Mouse (Mus musculus): ENCODE results near the gene Zfpl1. TPM values are rescaled to one million over a fixed set of nuclear protein-coding genes. Genes with fewer than 3 reads are reported as not detected.
"Not testable (repeated sequence)": the region's sequence is repeated elsewhere in the genome, so short reads cannot be mapped to it uniquely, and the experiment has no call there.

Gene Zfpl1
- total RNA-seq (2022), result 10 to 100 TPM; 15.4 to 20.8 (median 17.4) TPM

DNA sequence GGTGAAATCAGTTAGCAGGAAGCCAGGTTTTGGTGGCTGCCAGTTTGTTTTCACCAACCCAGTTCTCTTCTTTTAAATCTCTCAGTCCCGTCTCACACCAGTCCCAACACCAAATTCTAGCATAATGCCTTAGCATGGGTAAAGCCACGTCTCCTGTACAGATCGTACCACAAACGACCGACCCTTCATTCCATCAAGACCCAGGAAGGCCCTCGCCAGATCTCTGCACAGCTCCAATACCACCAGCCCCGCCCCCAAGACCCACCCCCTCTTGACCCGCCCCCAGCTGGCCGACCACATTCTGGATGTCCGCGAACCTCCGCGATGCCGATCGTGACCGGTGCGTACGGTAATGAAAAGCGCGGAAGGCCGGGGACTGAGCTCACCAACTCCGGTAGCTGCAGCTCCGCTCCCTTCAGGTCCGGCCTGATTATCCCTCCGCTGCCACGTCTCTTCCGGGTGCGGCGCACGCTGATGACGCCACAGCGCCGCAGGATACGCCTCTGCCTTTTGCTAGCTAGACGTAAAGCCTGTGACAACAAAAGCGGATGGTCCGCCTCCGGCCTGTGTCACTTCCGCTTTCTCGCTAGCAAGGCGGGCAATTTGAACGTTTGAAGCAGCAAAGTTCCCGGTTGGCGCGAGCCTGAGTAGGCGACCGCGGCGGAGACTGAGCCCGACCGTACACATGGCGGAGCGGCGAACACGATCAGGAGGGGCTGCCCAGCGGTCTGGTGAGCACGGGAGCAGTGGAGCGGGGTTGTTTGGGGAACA, at the start of gene Zfpl1, which contains the start of gene Cdca5:
Gene Zfpl1 (minus strand): TSS at position 479 of the 771 bp plus-strand sequence.
Gene Cdca5 (plus strand): TSS at position 506 of the 771 bp plus-strand sequence.
- peak; percentile 97 for DNase-seq (ENCODE audit: low spot score)

DNA sequence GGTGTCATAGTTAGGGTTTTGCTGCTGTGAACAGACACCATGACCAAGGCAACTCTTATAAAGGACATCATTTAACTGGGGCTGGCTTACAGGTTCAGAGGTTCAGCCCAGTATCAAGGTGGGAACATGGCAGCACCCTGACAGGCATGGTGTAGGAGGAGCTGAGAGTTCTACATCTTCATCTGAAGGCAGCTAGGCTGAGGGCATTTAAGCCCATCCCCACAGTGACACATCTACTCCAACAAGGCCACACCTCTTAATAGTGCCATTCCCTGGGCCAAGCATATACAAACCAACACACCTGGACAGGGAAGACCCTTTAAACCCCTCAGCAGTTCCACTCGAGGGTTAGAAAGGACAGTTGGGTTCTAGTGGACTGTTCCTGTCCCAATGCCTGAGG, 48.4 kb upstream of the Zfpl1 start:
- DNase-seq (ENCODE audit: low spot score), result not testable (repeated sequence)

DNA sequence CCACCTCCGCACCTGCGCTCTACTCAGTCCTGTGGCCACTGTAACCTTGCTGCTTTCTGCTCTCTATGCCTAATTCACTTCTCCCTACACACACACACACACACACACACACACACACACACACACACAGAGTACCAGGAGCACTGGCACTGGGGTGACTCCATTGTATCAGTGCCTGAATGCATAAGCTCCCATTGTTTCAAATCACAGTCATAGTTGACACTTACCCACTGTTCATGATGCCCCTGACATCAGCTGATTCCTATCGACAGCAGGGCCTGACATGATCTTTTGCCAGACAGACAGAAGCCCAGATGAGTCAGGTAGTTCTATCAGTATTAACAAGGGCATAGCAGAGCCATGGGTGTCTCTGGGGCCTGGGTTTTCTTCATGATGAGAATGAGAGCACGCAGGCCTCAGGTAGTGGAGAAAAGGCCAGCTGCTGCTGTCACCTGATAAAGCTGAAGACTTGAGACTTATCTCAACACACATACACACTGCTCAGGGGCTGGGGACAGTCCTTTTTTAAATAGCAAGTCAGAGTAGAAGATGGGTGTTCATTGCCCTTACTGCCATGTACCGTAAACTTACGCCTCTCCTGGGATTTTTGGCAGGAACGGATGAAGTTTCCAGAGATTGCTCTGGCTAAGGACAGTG, 47.5 kb upstream of the Zfpl1 start:
- DNase-seq (ENCODE audit: low spot score), result no peak

DNA sequence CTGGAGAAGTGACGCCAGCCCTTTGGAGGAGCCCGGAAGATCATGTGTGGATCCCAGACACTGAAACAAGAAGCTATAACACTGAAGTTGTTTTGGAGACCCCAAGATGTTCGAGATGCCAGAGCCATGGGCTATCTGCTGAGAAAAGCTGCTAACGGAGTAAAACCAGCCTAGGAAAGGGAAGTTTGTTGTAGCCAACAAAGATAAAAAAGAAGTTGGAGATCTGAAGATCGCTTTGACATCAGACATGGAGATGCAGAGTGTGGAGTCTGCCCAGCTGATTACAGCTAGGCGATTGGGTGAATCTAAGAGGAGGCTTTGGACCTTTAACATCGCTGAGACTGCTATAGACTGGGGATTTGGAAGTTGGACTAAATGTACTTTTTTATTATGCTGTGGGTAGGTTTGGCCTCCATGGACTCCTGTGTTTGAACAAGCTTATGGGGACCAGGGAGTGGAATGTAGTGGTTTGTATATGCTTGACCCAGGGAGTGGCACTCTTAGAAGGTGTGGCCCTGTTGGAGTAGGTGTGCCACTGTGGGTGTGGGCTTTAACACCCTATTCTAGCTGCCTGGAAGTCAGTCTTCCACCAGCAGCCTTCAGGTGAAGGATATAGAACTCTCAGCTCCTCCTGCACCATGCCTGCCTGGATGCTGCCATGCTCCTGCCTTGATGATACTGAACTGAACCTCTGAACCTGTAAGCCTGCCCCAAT, 45.8 kb upstream of the Zfpl1 start:
- not testable (repeated sequence) for DNase-seq (ENCODE audit: low spot score)

DNA sequence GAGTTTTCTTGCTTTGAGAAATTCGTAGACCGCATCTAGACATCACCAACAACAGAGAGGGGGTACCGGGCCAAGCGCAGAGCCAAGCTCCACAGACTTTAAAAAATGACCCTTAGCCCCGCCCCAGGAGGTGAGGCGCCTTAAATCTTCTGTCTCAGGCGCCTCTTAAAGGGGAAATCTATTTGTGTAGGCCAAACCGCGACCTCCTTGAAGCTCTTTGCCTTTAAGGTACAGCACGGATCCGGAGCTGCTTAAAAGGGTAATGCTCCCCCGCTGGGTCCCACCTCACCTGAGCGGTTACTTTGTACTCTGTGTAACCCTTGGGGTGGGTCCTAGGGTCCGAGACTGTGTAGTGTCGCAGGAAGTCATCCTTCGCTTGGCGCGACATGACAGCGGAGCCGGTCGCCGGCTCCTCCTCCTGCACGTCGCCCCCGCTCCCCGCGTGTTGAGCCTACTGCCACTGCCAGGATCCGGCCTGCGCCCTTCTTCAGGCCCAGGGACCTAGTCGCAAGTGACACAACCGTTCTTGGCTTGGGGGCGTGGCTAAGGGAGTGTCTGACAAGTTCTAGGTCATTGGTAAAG, 43.1 kb upstream of the Zfpl1 start, which contains the start of gene Snx15:
Gene Snx15 (minus strand): TSS at position 545 of the 582 bp plus-strand sequence.
- peak; percentile 95 for DNase-seq (ENCODE audit: low spot score)

DNA sequence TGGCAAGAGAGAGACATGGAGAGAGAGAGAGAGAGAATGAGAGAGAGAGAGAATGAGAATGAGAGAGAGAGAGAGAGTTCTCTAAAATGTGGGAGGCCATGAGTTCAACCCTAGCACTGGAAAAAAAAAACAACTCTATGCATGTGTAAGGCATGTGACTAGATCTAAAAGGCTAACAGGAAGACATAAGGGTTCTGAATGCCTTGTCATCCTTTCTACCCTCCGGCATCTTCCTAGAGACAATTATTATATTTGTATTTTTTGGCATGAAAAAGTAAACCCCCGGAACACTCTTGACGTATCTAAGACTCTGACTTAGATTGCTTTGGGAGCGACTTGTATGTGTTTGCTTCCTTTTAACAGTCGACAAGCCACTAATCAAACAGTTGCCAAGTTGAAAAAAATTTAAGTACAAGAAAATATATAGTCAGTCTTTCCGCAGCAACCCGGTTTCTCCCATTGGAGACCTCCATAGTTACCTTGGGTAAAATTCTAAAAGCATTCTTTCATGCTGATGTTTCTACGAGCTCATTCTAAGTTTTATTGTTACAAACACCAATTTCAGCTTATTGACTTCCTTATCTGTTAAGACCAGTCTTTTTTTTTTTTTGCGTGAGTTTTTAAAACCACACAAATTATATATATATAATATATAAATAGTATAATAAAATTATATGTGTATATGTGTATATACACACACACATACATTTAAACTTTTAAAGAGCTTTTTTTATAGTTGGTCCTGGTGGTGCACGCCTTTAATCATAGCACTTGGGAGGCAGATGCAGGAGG, 42.2 kb upstream of the Zfpl1 start:
- no peak for DNase-seq (ENCODE audit: low spot score)

DNA sequence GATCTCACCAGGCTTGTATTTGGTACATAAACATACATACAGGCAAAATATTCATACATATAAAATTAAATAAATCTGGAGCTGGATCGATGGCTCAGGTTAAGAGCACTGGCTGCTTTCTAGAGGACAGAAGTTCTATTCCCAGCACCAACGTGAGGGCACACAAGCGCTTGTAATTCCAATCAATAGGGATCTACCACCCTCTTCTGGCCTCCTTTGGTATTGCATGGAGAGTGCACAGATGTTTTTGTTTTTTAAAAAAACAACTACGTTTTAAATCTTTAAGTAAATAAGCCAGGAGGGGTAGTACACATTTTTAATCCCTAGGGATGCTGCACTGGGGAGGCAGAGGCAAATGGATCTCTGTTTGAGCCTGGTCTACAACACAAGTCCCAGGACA, 41.5 kb upstream of the Zfpl1 start:
- DNase-seq (ENCODE audit: low spot score), result peak; percentile 56

DNA sequence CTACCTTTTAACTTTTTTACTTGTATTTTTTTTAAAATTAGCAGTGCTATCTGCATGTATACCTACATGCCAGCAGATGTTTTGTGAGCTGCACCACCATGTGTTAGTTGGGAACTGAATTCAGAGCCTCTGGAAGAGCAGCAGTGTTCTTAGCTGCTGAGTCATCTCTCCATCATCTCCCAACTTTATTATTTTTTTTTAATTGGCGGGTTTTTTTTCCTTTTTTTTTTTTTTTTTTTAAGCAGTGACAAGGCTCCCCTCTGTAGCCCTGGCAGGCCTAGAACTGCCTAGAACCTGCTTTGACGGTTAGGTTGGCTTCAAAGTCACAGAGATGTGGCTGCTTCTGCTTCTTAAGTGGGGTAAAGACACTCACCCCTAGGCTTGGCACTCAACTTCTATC, 40.1 kb upstream of the Zfpl1 start:
- no peak for DNase-seq (ENCODE audit: low spot score)

DNA sequence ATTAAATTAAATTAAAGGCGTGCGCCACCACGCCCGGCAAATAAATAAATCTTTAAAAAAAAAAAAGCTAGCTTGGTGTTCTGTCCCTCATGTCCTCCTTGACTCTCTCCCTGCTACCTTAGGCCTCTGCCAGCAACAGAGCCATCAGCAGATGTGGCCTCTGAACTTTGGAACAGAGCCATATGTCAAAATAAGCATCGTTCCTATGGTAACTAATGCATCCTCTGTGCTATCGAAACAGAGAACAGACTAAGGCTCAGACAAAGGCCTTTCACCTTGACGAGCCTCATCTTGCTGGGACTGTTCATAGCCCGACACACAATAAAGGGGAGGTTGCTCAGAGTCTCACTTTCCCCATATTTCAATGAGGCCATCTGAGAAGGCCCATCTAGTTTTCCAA, 38.6 kb upstream of the Zfpl1 start:
- no peak for DNase-seq (ENCODE audit: low spot score)

DNA sequence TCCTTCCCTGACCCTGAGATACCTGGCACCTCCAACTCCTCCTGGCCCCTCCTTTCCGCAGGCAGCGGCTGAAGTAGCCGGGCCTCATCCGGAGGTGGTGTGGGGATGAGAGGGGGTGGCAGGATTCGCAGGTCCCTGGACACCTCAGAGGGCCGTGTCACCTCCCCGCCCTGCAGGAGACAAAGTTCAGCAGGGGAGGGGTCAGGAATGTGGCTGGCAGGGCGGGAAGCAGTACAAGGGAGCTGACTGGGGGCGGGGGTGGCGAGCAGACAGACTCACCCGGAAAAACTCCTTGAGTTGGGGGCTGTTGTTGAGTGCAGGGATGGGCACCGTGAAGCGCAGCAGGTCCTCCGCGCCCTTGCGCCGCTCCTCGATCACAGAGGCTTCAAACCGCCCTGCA, 37.0 kb upstream of the Zfpl1 start:
- no peak for DNase-seq (ENCODE audit: low spot score)

DNA sequence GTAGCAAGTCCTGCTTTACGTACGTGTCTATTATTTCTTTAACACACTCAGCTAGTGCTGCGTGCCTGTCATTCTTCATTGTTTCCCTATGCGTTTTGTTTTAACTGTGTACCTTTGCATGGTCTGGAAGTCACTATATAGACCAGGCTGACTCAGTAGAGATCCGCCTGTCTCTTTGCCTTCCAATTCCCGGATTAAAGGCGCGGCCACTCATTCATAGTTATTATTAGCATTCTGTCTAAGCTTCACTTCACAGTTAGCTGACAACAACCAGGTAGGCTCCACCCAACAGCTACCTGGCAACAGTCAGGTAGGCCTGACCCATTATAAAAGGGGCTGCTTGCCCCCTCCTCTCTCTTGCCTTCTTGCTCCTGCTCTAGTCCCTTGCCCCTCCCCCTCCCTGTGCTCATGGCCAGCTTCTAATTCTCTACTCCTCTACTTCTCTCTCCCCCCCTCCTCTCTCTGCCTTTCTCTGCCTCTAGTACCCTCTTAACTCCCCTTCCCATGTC, 34.0 kb upstream of the Zfpl1 start:
- no peak for DNase-seq (ENCODE audit: low spot score)

DNA sequence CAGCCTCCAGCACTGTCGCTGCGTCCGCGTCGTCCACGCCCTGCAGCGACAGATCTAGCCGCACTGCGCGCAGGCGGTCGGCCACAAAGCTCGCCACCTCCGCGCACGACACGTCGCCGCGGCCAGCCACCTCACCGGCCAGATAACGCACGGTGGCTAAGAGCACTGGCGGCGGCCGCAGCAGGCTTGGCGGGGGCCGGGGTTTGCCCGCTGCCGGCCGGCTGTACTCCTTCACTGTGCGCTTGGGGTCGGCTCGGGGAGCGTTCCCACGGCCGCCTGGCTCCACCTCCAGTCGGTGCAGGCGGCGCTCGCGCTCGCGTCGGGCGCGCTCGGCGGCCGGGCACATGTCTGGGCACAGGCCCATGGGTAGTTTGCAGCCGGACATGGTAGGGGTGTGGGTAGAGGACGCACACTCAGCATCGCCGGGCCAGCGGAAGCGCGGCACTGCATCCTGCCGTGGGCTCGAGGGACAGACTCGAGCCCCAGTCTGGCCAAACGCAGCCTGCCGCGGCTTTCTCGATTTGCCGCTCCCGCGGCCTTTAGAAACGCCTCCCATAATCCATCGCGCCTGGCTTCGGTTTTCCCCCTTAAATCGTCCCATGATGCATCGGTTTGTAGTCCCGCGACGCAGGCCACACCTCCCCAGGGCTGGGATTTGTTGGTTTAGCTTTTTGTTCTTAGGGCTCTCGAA, 33.4 kb upstream of the Zfpl1 start, which contains the start of gene Sac3d1:
Gene Sac3d1 (minus strand): TSS at position 665 of the 691 bp plus-strand sequence.
- peak; percentile 93 for DNase-seq (ENCODE audit: low spot score)

DNA sequence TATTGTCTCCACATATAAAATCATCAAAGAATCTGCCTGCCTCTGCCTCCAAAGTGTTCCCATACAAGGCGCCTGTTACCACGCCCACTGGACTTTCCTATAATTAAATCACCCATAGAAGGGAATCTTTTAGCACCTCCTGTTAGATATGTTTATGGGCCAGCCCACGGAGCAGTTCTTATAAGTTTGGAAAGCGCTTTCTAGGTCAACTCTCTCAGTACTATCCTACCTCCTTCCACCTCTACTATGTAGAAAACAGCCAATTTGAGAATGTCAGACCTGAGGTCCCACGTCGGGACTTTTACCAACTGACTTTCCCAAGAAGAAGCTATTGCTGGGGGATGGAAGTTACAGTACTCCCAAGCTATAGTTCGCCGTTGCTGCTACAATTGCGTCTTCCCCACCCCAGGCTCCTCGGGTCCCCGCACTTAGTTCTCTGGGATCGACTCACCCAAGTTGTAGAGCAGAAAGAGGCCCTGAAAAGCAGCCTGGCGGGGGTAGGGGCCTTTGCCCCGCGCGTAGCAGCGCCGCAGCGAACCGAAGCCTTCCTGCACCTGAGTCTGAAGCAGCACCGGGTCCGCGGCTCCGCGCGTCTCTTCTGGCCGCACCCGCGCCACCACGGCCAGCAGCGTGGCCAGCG, 32.7 kb upstream of the Zfpl1 start:
- DNase-seq (ENCODE audit: low spot score), result no peak

DNA sequence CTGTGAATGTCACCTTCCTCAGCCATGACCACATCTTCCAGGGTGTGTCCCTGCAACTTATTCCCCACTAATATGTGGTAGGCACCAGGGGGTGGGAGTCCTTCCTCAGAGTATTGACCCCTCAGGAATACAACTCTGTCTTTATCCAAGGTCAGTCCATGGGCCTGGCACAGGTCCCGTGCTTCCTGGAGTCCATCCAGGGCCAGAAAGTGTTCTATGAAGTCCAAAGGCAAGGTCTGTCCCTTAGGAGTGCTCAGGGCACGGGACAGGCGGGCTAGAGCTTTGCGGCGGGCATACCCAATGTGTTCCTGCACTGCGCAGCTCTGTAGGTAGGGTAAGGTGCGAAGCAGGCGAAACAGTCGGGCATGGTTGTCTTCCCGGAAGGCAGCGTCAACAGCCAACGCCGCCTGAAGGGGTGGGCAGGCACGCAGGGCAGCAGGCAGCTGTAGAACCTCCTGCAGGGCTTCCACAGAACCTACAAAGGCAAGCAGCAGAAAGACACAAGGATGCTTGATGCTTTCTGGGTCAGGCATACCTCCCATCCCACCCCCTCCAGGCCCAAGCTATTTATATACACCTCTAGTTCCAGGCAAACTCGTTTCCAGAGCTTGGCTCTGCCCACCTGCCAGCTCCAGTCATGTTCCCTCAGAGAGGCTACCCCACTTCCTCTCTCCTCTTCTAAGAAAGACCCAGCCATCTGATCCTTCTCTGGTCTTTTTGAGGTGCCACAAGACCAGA, 31.5 kb upstream of the Zfpl1 start:
- DNase-seq (ENCODE audit: low spot score), result no peak

DNA sequence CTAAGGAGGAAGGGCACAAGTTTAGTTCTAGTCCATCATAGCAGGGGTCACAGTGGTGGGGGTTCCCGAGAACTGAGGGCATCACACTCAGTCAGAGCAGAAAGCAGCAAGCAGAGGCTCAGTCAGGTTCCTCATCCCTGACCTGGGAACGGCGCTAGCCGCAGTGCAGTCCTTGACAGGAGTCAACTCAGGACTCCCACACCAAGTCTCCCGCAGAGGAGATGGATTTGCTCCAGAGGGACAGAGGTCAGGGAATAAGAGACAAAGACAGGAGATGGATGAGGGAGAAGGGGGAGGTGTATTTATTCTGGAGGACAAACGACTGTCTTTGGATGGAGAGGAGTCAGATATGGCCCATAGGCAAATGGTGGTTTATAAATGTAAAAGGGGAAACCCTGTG, 28.4 kb upstream of the Zfpl1 start:
- no peak for DNase-seq (ENCODE audit: low spot score)

DNA sequence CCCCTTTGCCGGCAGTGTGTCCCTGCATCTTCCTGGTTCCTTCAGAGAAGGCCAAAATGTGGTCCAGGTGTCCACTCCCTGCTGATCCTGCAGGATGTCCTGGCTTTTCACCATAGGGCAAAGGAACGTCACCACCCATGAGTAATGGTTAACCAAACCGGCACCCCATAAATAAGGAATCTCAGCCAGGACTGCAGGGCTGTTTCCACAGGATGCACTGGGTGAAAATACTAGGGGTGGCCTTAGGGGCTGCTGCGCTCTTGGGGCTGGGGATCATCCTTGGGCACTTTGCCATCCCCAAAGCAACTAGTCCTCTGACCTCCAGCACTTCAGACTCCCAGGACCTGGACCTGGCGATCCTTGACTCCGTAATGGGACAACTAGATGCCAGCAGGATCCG, 20.8 kb upstream of the Zfpl1 start, which contains the start of gene Naaladl1:
Gene Naaladl1 (plus strand): TSS at position 197 of the 400 bp plus-strand sequence.
- DNase-seq (ENCODE audit: low spot score), result no peak

DNA sequence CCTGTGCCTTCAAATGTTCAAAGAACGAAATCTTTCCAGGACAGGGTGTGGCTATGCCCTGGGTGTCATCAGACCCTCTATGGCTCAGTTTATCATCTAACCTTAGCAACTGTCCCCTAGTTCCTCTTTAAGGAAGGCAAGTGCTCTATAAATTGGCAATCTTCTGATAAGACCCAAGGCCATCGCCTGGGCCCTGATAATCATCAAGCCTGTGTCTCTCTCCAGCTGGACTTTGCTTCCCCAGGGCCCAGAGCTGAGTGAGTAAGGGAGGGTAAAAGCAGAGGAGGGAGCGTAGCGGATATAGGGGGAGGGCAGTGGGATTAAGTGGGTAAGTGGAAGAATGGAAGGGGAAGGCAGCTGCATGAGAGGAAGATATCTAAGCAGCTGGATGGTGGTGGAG, 19.7 kb upstream of the Zfpl1 start:
- no peak for DNase-seq (ENCODE audit: low spot score)

DNA sequence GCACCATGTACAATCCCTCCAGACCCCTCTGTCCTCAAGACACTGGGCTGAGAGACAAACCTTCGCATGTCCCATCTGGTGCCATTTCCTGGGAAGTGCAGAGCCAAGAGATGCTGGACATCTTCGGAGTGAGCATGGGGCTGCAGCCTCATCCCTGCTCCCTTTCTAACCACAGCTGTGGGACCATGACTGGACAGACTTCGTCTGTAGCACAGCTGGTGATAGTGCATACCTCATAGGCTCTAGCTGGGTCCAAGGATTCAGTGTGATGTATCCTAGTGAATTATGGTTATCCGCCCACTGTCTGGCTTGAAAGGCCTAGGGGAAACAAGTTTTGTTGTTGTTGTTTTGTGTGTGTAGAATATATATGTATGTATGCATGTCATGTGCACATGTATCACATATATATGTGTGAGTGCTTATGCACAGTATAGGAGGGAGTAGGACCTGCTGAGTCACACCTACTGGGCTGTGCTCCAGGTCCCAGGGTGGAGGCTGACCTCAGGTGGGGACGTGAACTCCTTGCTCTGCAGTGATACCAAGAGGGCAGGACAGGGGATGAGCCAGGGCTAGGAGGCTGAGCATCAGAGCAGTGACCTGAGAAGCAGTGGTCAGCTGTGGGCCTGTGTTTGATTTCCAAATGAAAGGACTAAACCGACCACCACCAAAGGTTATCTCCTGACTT, 17.6 kb upstream of the Zfpl1 start:
- no peak for DNase-seq (ENCODE audit: low spot score)
